Mouse (Mus musculus): ENCODE results near the gene Dapk3. TPM values are rescaled to one million over a fixed set of nuclear protein-coding genes. Genes with fewer than 3 reads are reported as not detected.
"Not testable (repeated sequence)": the region's sequence is repeated elsewhere in the genome, so short reads cannot be mapped to it uniquely, and the experiment has no call there.

The Dapk3 gene
- total and polyA plus RNA-seq, 3 experiments = 27.8 to 30.6 (median 29.0) TPM

- Histone ChIP-seq H3K36me3 (ENCODE audit: control insufficient read depth, insufficient read depth, low read length) (peaks cover 3% of the 10 kb centered on the region; the same call in 1 of the 2 replicates), H3K4me3 (peak overlapping the region; percentile 68), H3K9ac (ENCODE audit: low read depth, low read length) (peak overlapping the region; percentile 85), H3K4me1 (ENCODE audit: control insufficient read depth, insufficient read depth, low read length) (peaks cover 11% of the 10 kb centered on the region), H3K27ac (no peak overlapping the region), H3K79me2 (replicated peaks; ENCODE audit: control insufficient read depth, insufficient read depth, low read length) (peaks cover 4% of the 10 kb centered on the region; the same call in 1 of the 2 replicates), H3K27me3 (ENCODE audit: control insufficient read depth, insufficient read depth, low read length) (no peaks in the 10 kb centered on the region)
- WGBS = 34% methylated on average over 14 of the region's 14 CpGs
- DNase-seq = no peak
- TF ChIP-seq POLR2A (IDR thresholded peaks at IDR 0.05; ENCODE audit: insufficient read depth, low read depth, low read length) (no peak), EP300 (IDR thresholded peaks at IDR 0.05; ENCODE audit: insufficient read depth, low read depth, low read length) (no peak), CTCF (IDR thresholded peaks at IDR 0.05) (no peak)
- intact Hi-C loops (cut with DNase I) = loop anchor here (2.0 to 10.0 kb wide), 3 partner anchors 73 to 433 kb away; partner anchors contain the start of genes Ap3d1 and Map2k2
Measured at GRCm38 (mm10) chr10:81177958-81178712, 4.7 kb upstream of the Dapk3 start.

- 77% methylated on average over 11 of the region's 11 CpGs for WGBS
- no peak overlapping the region for H3K9ac ChIP-seq (ENCODE audit: low read depth, low read length)
- peaks cover 14% of the 10 kb centered on the region for H3K4me1 ChIP-seq (ENCODE audit: control insufficient read depth, insufficient read depth, low read length)
- intact Hi-C loops (cut with DNase I) = loop anchor here (5.0 to 10.0 kb wide), 2 partner anchors 252 to 434 kb away; partner anchors contain the start of gene Ap3d1
- peaks cover 3% of the 10 kb centered on the region; the same call in 1 of the 2 replicates for H3K36me3 ChIP-seq (ENCODE audit: control insufficient read depth, insufficient read depth, low read length)
- H3K79me2 ChIP-seq (replicated peaks; ENCODE audit: control insufficient read depth, insufficient read depth, low read length) = peaks cover 4% of the 10 kb centered on the region; the same call in 1 of the 2 replicates
- no peaks in the 10 kb centered on the region for H3K27me3 ChIP-seq (ENCODE audit: control insufficient read depth, insufficient read depth, low read length)
- no peak overlapping the region for H3K27ac ChIP-seq
- no peak for TF ChIP-seq POLR2A (IDR thresholded peaks at IDR 0.05; ENCODE audit: insufficient read depth, low read depth, low read length)
- TF ChIP-seq CTCF (IDR thresholded peaks at IDR 0.05) = no peak
- no peak for TF ChIP-seq EP300 (IDR thresholded peaks at IDR 0.05; ENCODE audit: insufficient read depth, low read depth, low read length)
- no peak overlapping the region for H3K4me3 ChIP-seq
- DNase-seq = no peak
Measured at GRCm38 (mm10) chr10:81178927-81179326, 3.9 kb upstream of the Dapk3 start.

- Histone ChIP-seq H3K27me3 (ENCODE audit: control insufficient read depth, insufficient read depth, low read length) (no peaks in the 10 kb centered on the region), H3K4me3 (no peak overlapping the region), H3K79me2 (replicated peaks; ENCODE audit: control insufficient read depth, insufficient read depth, low read length) (peaks cover 4% of the 10 kb centered on the region; the same call in 1 of the 2 replicates), H3K27ac (no peak overlapping the region), H3K36me3 (ENCODE audit: control insufficient read depth, insufficient read depth, low read length) (peaks cover 3% of the 10 kb centered on the region; the same call in 1 of the 2 replicates), H3K9ac (ENCODE audit: low read depth, low read length) (no peak overlapping the region), H3K4me1 (ENCODE audit: control insufficient read depth, insufficient read depth, low read length) (peaks cover 14% of the 10 kb centered on the region)
- TF ChIP-seq CTCF (IDR thresholded peaks at IDR 0.05) (0 out of 2 replicates have a peak, but pooled peaks have one; percentile 14), POLR2A (IDR thresholded peaks at IDR 0.05; ENCODE audit: insufficient read depth, low read depth, low read length) (0 out of 2 replicates have a peak, but pooled peaks have one; percentile 34), EP300 (IDR thresholded peaks at IDR 0.05; ENCODE audit: insufficient read depth, low read depth, low read length) (no peak)
- 84% methylated on average over 32 of the region's 32 CpGs for WGBS
- intact Hi-C loops (cut with DNase I) = loop anchor here (5.0 to 10.0 kb wide), 2 partner anchors 252 to 435 kb away; partner anchors contain the start of gene Ap3d1
- no peak for DNase-seq
Measured at GRCm38 (mm10) chr10:81179451-81180342, 3.1 kb upstream of the Dapk3 start.

GRCm38 (mm10) chr10:81180946-81181345 lies 1.9 kb upstream of the Dapk3 start:
- Histone ChIP-seq H3K4me1 (ENCODE audit: control insufficient read depth, insufficient read depth, low read length) (peaks cover 15% of the 10 kb centered on the region), H3K36me3 (ENCODE audit: control insufficient read depth, insufficient read depth, low read length) (peaks cover 3% of the 10 kb centered on the region; the same call in 1 of the 2 replicates), H3K4me3 (no peak overlapping the region), H3K9ac (ENCODE audit: low read depth, low read length) (no peak overlapping the region), H3K79me2 (replicated peaks; ENCODE audit: control insufficient read depth, insufficient read depth, low read length) (peaks cover 4% of the 10 kb centered on the region; the same call in 1 of the 2 replicates), H3K27me3 (ENCODE audit: control insufficient read depth, insufficient read depth, low read length) (no peaks in the 10 kb centered on the region), H3K27ac (no peak overlapping the region)
- DNase-seq = no peak
- WGBS = 82% methylated on average over 13 of the region's 13 CpGs
- intact Hi-C loops (cut with DNase I) = no loop called here
- TF ChIP-seq CTCF (IDR thresholded peaks at IDR 0.05) (no peak), POLR2A (IDR thresholded peaks at IDR 0.05; ENCODE audit: insufficient read depth, low read depth, low read length) (no peak), EP300 (IDR thresholded peaks at IDR 0.05; ENCODE audit: insufficient read depth, low read depth, low read length) (no peak)

- H3K9ac ChIP-seq (ENCODE audit: low read depth, low read length); H3K4me3 ChIP-seq; H3K79me2 ChIP-seq (replicated peaks; ENCODE audit: control insufficient read depth, insufficient read depth, low read length); H3K27me3 ChIP-seq (ENCODE audit: control insufficient read depth, insufficient read depth, low read length); H3K27ac ChIP-seq; H3K36me3 ChIP-seq (ENCODE audit: control insufficient read depth, insufficient read depth, low read length); DNase-seq; intact Hi-C loops (cut with DNase I): not testable (repeated sequence)
- 58% methylated on average over 12 of the region's 12 CpGs for WGBS
- H3K4me1 ChIP-seq (ENCODE audit: control insufficient read depth, insufficient read depth, low read length) = peaks cover 15% of the 10 kb centered on the region
Measured at GRCm38 (mm10) chr10:81181860-81182259, 945 bp upstream of the Dapk3 start.

Data from heart, adult 2 months (tissue).